Mouse (Mus musculus) WW6 (cell line): Measurements from ENCODE around the gene Vsig8.

Experiments
- DNase-seq: peaks from one replicate; pipeline ENCODE4 v3.0.0-alpha.2; 2013; ENCODE audit warnings: low read depth, low spot score

Vsig8 gene

GRCm38 (mm10) chr1:172555638-172556037 is at the start of gene Vsig8:
Gene Vsig8 (plus strand): TSS chr1:172555938.
- DNase-seq = no peak

DNA sequence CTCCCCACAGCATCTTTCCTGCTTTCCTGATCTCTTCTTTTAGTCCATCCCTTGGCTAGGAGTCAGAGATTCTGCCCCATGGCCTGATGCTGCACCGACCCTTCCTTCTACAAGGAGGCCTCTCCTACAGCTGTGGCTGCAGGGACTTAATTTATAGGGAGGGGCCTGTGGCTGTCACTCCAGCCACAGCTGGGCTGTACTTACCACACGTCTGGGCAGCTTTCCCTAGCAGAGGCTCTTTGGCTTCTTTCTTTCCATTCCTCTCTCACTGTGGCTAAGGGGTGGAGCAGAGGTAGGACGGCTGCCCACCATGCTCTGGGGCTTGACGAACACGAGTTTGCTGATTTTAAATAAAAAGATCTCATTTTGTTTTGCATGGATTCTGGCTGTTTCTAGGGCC is 48.7 kb upstream of the Vsig8 start:
- DNase-seq = no peak

DNA sequence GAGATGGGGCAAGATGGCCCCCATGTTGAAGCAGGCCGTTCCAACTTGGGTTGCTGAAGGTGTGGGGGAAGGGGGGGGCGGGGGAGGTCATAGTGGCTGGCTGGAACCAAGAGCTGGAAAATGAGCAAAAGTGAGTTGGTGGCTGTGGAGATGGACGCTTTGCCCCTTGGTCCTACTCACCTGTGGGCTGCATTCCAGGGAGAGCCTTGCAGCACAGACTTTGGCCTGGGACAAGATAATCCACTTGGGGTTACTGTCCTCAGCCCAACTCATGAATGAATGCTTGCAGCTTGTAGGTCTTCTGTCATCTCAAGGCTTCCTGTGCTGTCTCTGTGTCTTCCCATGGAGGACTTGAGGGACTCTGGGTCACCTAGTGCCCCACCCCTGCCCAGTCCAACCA is 48.0 kb upstream of the Vsig8 start:
- no peak for DNase-seq

DNA sequence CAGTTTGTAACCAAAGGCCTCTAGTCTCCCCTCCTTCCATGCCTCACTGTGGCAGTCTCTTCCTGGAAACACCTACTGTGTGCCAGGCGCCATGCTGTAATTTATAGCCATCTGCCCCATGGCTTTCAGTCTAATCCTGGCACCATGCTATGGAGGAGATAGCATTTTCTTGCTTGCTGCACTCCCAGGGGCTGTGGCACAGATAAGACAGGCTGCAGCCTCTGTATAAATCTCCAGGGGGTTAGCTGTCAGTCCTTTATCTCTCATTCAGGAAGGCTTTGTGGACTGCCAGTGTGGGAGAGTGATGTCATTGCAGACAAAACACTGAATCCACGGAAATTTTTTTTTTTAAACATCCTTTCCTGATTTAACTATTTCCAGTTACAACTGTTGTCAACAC is 47.6 kb upstream of the Vsig8 start:
- no peak for DNase-seq

GRCm38 (mm10) chr1:172509235-172509634 is 46.5 kb upstream of the Vsig8 start:
- no peak for DNase-seq

GRCm38 (mm10) chr1:172509983-172510382 is 45.8 kb upstream of the Vsig8 start:
- no peak for DNase-seq

- no peak for DNase-seq
Measured at GRCm38 (mm10) chr1:172510421-172510972, 45.2 kb upstream of the Vsig8 start.

DNA sequence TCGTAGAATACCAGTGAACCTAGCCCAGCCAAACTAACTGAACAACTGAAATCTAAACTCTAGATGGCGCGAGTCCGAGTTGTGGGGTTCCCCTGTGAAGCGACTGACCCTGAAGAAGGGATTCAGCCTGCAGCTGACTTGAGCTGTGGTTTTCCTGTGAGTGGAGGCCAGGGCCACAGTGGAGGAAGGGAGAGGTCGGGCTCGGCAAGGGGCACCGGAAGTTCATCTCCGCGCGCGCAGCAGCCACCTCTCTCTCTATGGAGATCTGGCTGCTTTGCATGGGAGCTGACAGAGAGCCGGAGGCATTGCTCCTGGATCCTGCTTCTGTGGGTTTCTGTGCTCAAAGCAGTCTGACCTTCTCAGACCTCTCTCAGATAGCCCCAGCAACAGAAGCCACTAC is 42.8 kb upstream of the Vsig8 start:
- DNase-seq = no peak

DNA sequence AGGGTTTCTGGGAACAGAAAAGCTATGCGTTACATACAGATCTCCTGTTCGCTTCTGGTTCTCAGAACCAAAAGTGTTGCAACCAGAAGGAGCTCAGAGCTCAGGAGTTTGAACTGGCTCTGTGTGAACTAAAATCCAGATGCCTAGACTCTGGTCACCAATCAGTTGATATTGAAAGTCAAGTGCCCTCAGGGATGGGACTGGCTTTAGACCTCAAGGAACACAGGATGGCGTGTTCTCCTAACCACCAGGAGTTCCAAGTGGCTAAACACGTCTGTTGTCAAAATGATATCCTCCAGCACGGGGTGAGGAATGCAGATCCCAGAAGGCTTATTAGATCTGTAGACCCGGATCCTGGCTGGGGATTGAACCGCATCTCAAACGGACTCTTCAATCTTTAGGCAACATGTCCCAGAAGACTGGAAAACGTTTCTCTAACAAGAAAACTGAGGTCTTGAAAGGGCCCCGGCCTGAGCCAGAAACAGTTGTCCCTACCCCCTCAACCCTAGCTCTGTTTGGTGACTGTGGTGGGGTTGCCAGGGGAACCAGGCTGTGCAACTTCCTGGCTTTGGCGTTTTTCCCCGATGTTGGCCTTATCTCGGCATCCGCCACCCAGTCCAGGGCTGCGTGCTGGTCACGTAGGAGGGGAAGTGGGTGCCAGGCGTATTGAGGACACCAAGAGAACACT is 42.1 kb upstream of the Vsig8 start:
- DNase-seq = no peak

- DNase-seq = no peak
Measured at GRCm38 (mm10) chr1:172514213-172514529, 41.6 kb upstream of the Vsig8 start.

DNA sequence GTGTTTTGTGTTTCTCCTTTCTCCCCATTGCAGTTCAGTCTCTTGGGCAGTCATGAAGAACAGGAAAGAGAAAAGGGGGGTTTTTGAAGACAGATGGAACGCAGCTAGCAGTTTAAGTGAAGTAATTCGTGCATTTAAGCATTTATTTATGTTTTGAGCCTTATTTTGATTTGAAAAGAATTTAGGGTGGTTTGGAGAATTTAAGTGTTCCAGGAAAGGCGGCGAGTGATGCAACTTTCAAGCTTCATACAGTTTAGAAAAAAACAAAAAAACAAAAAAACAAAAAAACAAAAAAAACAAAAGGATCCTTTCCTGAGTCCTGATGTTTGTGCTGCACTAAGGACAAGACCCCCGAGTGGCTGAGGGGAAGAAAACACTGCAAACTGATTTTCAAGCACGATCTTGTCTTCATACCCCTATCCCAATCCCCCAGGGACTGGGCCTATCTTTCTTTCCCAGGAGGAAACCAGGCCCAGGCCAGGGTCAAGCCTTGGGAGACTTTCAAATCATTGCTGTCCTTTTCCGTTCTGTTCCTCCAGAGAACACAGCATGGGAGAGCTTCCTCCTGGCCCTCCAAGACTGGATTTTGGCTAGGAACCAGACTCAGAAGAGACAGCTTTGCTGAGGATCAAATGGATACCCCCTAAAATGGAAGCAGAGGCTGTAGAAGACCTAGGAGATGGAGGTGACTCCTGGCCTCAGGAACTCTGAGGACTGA is 41.0 kb upstream of the Vsig8 start:
- DNase-seq = no peak

- no peak for DNase-seq
Measured at GRCm38 (mm10) chr1:172515396-172515795, 40.3 kb upstream of the Vsig8 start.

DNA sequence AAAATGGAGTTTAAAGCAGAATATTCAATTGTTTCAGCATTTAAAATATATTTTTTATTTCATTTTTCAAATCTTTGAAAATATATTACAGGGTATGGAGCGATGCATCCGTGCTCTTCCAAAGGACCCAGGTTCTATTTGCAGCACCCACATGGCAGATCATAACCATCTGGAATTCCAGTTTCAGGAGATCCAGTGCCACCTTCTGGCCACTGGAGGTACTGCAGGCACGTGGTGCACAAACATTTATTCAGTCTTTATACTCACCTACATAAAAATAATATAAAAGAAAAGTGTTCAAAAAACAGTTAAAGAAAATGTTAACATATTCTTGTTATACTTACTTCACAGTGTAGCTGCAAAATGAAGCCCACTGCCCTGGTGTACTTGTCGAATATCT is 37.7 kb upstream of the Vsig8 start:
- DNase-seq = no peak

- DNase-seq = no peak
Measured at GRCm38 (mm10) chr1:172519644-172520043, 36.1 kb upstream of the Vsig8 start.

DNA sequence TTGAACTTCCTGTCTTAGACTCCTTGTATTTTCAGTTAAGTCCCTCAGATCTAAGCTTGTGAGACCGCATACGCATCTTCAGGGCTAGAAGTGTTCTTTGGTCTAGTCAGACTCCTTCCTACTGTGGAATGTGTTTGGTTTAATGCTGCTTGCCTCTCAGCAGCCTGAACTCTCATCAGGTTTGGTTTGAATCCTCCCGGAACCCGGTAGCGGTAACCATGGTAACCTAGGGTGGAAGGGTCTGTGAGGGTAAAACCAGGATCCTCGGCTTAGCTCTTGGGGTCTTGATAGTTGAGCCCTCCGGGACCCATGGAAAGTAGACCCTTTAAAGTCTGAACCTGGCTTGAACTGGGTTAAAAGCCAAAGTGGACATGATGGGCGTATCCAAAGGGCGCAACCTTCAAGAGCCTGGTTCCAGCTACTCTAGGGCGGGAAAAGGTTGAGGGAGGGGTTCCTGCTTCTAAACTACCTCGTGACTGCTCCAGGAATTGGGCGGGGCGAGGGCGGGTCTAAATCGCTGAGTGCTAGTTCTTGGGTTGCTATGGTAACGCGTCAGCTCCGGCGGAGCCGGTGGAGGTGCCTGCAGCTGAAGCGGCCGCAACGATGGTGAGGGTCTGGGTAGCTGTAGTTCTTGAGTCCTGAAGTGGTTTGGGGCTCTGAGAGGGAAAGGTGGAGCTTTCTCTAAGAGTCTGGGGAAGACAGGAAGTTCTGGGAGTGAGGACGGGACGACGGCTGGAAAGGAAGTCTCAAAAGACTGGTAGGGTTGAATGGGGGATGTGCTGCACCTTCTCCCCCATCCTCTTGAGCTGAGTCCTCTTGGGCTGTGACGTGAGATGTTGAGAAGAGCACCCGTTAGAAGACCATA is 34.9 kb upstream of the Vsig8 start, which contains the start of gene Cfap45:
Gene Cfap45, plus strand, starts transcription at position 226 of the 865 bp plus-strand sequence.
- peak; percentile 96 for DNase-seq

DNA sequence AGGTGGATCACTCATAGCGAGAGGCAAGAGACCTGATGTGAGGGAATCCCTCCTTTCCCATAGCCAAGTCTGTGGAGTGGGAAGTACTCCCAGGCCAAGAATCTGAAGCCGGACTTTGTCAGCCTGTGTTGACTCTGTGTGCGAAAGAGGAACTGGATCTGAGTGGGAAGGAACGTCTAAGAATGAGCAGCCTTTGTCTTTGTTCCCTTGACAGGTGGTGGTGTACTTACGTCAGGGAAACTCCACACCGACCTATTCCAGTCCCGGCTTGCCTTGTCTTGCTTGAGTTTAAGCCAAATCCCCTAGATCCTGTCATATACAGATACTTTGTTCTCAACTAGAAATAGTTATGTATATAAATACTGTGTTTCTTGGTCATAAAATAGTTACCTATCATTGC is 33.2 kb upstream of the Vsig8 start:
- DNase-seq = no peak

GRCm38 (mm10) chr1:172523699-172524101 is 32.0 kb upstream of the Vsig8 start:
- DNase-seq = no peak

GRCm38 (mm10) chr1:172525027-172525764 is 30.5 kb upstream of the Vsig8 start:
- no peak for DNase-seq

DNA sequence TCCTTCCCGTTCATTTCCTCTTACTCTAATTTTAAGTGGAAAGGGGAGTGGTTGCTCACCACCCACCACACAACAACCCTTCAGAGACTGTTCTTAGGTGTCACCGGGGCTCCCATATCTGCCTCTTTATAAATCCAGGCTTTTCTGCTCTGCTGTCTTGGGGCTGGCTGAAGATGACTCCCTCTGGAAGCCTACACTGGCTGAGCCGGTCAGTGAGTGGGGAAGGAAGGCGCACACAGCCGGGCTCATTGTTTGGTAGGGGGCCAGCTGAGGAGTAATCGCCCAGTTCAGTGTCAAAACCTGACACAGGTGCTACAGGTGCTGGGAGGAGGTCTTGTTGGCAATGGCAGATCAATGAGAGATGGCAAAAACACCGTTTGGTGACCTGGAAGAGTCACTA is 29.8 kb upstream of the Vsig8 start:
- no peak for DNase-seq

GRCm38 (mm10) chr1:172526380-172527081 is 29.2 kb upstream of the Vsig8 start:
- no peak for DNase-seq

DNA sequence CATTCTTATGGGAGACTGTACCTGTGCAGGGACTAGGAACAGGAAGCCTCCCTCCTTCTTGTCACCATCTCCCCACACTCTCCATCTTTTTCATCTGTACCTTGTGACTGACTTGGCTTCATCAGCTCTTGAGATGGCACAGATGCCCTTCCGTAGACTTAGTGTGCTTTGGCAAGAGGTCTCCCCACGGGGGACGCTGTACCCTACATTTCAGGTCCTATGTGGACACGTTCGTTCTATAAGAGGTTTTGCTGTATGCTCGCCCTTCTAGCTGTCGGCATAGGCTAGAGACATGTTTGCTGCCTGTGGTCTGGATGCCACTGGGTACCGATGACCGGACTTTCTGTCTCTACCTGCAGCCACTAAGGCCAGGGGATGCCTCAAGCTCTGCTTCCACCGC is 28.3 kb upstream of the Vsig8 start:
- DNase-seq = no peak
